Mouse (Mus musculus) CD8-positive naive resting alpha-beta T cell, adult 2 months (primary cell): ENCODE measurements around the gene Rnf215.
"Not testable (repeated sequence)": the region's sequence is repeated elsewhere in the genome, so short reads cannot be mapped to it uniquely, and the experiment has no call there.

ENCODE experiments used
- DNase-seq, 2 experiments: peaks; one replicate each; pipeline ENCODE4 v3.0.0; 2022; ENCODE audit warnings: low read depth in 2 of 2, low spot score in 2 of 2

Gene Rnf215

GRCm38 (mm10) chr11:4113496-4113895 is 21.5 kb upstream of the Rnf215 start:
- DNase-seq: no peak

DNA sequence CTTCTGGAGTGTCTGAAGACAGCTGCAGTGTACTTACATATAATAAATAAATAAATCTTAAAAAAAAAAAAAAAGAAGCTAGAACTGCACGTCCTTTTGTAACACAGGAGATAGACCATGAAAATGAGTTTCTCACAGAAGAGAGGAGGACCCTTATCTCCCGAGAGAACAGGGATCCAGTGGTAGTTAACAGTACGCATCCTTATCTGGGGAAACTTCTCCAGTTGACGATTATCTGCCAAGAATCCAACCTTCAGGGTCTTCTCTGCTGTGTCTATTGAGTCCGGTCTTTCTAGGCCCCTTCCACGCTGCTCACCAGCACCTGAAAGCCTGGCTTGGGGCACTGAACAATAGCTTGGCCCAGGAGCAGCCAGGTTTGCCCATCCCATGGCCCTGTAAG is 21.0 kb upstream of the Rnf215 start:
- DNase-seq: no peak

GRCm38 (mm10) chr11:4114541-4114940 is 20.5 kb upstream of the Rnf215 start:
- DNase-seq: not testable (repeated sequence)

DNA sequence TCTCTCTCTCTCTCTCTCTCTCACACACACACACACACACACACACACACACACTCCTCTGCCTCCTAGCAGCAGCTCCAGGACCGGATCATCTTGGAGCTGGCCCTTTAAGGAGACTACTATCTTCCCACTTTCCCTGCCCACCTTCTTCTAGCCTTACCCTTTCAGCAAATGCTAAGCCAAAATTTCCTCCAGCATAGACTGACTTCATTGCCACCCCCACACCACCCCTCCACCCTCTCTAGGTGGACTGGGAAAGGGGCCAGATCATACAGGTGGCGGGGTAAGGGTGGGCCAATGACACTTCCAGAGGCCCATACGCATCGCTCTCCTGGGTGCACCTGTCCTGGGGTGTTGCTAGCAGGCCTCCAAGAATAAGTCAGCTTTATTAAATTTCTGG is 19.6 kb upstream of the Rnf215 start:
- no peak for DNase-seq

DNA sequence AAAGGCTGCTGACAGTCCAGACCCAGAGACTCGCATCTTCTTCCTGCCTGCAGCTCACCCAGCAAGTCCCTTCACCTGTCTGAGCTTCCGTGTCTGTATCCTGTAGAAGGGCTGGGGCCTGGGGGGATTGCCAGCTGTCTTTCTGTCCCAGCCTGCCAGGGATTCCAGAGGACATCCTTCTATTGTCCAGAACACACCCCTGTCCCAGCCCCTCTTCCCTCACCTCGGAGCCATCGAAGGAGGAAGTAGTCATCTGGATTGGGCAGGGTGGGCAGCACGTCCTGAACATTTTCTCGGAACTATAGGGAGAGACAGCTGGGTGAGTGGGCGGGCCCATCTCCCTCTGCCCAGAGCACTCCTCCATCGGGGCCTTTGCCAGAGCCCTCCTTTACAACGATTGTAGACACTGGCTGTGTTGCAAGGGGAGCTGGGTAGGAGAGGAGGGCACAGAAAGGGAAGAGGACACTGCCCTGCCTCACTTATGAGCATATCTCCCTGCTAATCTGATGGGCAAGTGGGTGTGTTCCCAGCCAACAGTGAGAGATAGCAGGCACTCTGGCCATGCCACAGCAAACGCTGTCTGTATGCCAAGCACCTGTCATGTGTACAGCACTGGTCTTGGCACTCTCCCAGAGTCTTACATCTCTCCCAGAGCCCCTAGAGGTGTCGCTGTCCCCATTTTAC is 18.4 kb upstream of the Rnf215 start:
- DNase-seq: no peak

- no peak for DNase-seq
Observed at GRCm38 (mm10) chr11:4117372-4118071, 17.5 kb upstream of the Rnf215 start.

DNA sequence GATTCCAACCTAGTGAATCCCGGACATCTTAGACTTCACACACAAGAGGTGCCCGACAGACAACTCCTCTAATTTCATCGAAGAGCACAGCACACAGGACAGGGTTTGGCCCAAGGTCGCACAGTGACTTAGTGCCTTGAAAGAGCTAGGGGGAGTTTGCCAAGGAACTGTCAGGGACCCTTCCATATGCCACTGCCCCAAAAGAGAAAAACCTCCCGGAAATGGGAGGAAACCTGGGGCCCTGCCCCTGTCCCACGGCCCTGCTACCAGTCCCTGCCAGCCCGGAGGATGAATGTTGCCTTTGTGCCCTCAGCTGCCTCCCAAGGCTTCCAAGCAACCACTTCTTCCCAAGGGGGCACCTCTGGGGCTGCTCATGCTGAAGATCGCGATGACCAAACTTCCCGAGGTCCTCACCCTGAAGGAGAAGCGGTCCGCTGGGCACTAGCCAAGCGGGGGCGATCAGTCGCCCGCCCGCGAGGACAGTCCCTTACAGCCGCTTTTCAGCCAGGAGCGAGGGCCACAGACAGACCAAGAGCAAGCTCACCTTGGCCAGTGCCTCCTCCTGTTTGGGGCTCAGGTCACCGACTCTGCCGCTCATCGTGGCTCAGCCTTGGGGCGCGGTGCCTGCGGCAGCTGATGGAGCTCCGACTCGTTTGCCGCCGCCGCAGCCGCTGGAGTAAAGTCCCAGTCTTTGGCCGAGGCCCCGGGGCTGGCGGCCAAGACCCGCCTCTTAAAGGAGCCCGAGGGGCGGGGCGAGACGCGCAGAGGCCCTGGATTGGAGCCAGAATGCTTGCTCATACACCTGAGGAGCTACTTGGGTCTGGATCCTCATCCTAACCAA is 16.7 kb upstream of the Rnf215 start:
- peak in 1 of 2 experiments; percentile 15 for DNase-seq

DNA sequence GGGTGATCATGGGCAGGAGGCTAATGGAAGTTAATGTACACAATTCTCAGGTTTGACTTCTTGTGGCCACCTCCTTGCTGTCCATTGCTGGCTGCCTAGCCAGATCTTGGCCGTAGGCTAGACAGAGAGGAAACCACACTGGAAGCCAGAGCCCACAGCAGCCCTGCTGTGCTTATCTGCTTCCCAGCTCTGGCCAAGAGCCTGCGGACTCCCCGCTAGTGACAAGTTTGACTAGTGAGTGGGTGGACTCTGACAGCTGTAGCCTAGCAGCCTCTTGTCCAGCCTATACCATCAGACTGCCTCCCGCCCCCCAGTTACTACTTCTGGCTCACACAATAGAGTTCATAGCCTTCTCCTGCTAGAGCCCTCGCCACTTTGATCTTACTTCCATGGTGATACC is 15.4 kb upstream of the Rnf215 start:
- no peak for DNase-seq

GRCm38 (mm10) chr11:4121691-4122090 is 13.3 kb upstream of the Rnf215 start:
- DNase-seq: no peak

GRCm38 (mm10) chr11:4122226-4122625 is 12.8 kb upstream of the Rnf215 start:
- DNase-seq: no peak

DNA sequence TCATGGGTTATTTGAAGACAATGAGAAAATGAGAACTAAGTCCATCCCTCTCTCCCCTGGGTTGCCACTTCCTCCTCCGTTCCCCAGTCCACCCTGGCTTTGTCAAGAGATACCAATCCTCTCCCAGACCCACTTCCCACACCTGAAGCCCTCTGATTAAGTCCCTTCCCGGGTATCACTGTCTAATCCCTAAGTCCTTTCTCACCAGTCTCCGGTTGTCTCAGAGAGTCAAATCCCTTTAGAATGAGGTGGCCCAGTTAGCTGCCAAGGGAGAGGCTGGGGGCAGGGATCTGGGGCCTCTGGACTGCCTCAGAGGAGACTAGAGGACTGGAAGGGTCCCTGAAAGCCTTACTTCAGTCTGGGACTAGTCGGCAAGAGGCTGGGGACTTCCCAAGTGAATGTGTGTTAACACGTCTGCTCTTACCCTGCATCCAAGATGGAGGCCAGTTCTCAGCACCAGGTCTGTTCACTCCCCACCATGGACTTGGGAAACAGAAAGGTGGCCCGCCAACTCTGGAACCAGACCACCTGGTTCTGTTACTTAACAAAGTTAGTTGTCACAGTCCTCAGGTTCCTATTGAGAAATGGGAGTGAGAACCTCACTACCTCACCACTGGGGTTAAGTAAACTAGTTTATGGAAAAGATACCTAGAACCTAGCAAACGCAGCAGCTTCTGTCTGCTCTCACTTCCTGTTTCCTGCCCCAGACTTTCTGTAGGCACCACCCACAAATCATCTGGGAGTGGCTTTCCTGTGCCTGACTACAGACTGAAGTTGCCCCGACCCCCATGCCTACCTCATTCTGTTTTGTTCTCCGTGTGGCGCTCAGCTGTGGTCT is 12.0 kb upstream of the Rnf215 start, which contains the start of gene Sec14l2:
TSS of gene Sec14l2 (minus strand) at position 674 of the 838 bp plus-strand sequence.
- peak; percentile 27 to 32 for DNase-seq

DNA sequence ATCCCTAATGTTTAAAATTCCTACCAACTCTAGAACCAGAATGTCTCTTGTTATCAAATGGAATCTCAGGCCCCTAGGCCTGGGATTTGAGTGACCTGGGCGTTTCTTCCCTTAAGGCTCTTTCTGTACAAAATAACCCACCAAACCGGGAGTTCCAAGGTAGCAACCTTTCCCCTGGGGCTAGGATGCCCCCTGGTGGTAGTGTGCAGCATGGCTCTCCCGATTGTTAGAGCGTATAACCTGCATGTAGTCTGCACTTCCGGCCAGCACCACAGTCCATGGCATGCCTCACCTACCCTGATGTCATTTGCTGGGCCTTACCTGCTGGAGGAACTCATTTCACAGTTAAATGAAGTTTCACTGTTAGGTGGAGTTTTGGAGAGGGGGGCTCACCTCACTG is 11.1 kb upstream of the Rnf215 start:
- DNase-seq: peak; percentile 32 to 41

DNA sequence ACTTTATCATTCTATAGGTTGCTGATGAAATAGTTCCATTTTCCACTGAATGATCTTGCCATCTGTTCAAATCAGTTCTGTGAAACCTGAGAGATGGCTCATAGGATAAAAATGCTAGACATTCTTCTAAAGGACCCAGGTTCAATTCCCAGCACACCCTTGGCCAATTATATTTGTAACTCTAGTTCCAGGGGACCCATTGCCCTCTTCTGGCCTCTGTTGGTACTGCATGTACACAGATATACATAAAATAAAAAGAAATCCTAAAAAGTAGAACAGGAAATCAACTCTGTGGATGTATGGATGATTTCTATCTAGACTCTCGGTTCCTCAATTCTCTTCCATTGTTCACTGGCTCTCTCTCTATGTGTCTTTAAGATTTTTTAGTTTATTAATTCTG is 7.9 kb upstream of the Rnf215 start:
- DNase-seq: no peak

- DNase-seq: not testable (repeated sequence)
Observed at GRCm38 (mm10) chr11:4128461-4128860, 6.5 kb upstream of the Rnf215 start.

DNA sequence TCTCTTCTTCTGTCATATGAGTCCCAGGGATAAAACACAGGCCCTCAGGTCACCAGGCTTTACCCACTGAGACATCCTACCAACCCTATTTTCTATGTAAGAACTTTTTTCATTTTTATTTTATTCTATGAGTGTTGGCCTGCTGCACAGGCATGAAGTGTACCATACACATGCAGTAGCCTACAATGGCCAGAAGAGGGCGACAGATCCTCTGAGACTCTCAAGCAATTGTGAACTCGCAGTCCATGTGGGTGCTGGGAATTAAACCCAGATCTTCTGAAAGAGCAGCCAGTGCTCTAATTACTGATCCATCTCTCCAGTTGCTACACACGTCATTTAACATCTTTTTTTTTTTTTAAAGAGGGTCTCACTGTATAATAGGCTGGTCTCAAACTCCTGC is 1.6 kb upstream of the Rnf215 start:
- DNase-seq: peak; percentile 17 to 38

- no peak for DNase-seq
Observed at GRCm38 (mm10) chr11:4134400-4134799, 602 bp upstream of the Rnf215 start.

GRCm38 (mm10) chr11:4138964-4139363 is 4.0 kb downstream of the Rnf215 start:
- DNase-seq: no peak

- no peak for DNase-seq
Observed at GRCm38 (mm10) chr11:4141505-4141904, 6.5 kb downstream of the Rnf215 start.

DNA sequence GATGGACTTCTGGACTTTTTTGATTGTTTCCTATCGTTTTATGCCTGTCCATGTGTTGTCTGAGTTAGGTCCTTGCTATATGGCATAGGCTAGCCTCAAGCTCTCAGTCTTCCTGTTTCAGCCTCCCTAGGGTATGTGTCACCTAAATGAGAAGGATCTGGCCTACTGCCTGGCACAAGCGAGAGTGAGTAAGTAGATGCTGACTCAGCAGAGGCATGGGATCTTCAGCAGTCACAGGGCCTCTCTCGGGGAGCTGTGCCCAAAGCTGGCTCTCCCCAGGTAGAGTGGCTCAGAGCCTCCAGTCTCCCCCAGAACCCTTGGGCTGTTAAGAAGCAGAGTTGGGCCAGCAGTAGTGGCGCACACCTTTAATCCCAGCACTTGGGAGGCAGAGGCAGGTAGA is 7.3 kb downstream of the Rnf215 start:
- no peak for DNase-seq

DNA sequence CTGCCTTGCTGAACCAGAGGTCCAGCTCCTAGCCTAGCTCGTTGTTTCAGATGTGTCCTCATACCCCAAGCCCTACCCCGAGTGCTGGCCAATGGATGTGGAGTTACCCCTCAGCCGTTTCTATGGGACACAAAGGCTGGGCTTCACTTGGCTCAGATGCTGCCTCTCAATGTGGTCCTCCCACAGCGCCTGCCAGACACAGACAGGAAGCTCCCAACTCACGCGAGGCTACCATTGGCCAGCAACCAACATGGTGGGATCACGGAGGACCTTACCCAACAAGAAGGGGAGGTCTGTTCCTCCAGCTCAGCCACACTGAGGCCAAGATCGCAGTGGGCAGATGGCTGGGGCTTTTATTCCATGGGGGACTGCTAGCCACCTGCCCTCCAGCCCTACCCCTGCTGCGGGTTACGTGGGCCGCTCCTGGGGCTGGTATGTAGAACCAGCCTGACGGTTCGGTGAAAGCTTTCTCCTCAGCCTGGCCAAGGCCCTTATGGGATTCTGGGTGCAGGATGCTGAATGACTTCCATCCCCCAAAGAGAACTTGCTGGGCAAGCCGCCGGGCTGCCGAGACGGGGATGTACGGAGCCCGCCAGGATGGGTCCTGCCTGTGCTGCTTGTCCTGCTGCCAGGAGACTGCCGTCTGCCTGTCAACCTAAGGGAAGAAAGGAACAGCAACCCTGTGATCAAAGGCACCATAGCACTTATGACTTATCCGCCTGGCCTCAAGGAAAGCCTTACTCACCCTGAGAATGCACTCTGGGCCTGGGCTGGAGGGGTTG is 8.5 kb downstream of the Rnf215 start:
- no peak for DNase-seq
